19 mouse cellular contexts compared by ENCODE assay signal in genomic region chr8:122243310-122243709, GRCm38 (mm10). TPM values are rescaled to one million over a fixed set of nuclear protein-coding genes. Genes with fewer than 3 reads are reported as not detected.
DNase-seq lines count a peak whose midpoint lies in the region; ATAC-seq lines count a peak whose summit lies in the region.
"Had no signal": no experiment of that assay in that cellular context is flagged by ENCODE, and none has a peak within 500 bp of the region (broad histone marks: within the 10 kb centered on the region; RNA-seq: fewer than 3 reads in every experiment).

No protein-coding gene starts in this region.

- no peaks in the 10 kb centered on the region for H3K27me3 ChIP-seq in midbrain, embryonic 11.5 days (ENCODE audit: control insufficient read depth, insufficient read depth, low read length)
- no peaks in the 10 kb centered on the region for H3K27me3 ChIP-seq in midbrain, embryonic 16.5 days (ENCODE audit: control insufficient read depth, insufficient read depth, low read depth, low read length)
- H3K27me3 ChIP-seq in limb, embryonic 10.5 days (ENCODE audit: low read depth, poor library complexity, severe bottlenecking), result no peaks in the 10 kb centered on the region
- H3K27me3 ChIP-seq: embryonic facial prominence, embryonic 12.5 days; forebrain, embryonic 13.5 days; forebrain, embryonic 15.5 days; Patski had no signal

- no peaks in the 10 kb centered on the region for H3K9me3 ChIP-seq in midbrain, embryonic 11.5 days (ENCODE audit: control insufficient read depth, low read length)
- no peaks in the 10 kb centered on the region for H3K9me3 ChIP-seq in midbrain, embryonic 16.5 days (replicated peaks; ENCODE audit: control insufficient read depth, low read length, poor library complexity, severe bottlenecking)
- H3K9me3 ChIP-seq in limb, embryonic 10.5 days (replicated peaks), result no peaks in the 10 kb centered on the region
- H3K9me3 ChIP-seq: embryonic facial prominence, embryonic 10.5 days; embryonic facial prominence, embryonic 12.5 days; forebrain, embryonic 13.5 days; forebrain, embryonic 15.5 days had no signal

- WGBS in midbrain, embryonic 11.5 days, result 85% methylated on average over 4 of the region's 4 CpGs
- 76% methylated on average over 4 of the region's 4 CpGs for WGBS in midbrain, embryonic 16.5 days
- 77% methylated on average over 4 of the region's 4 CpGs for WGBS in limb, embryonic 10.5 days

- no peaks in the 10 kb centered on the region for H3K4me1 ChIP-seq in midbrain, embryonic 11.5 days (ENCODE audit: control insufficient read depth, insufficient read depth, low read length)
- no peaks in the 10 kb centered on the region for H3K4me1 ChIP-seq in midbrain, embryonic 16.5 days (ENCODE audit: control insufficient read depth, insufficient read depth, low read length)
- peaks cover 29% of the 10 kb centered on the region for H3K4me1 ChIP-seq in limb, embryonic 10.5 days

- H3K4me3 ChIP-seq in midbrain, embryonic 11.5 days (ENCODE audit: low read depth, low read length), result no peak overlapping the region
- H3K4me3 ChIP-seq in midbrain, embryonic 16.5 days (ENCODE audit: low read depth, low read length), result no peak overlapping the region
- H3K4me3 ChIP-seq in limb, embryonic 10.5 days, result no peak overlapping the region
- H3K4me3 ChIP-seq: embryonic facial prominence, embryonic 10.5 days; embryonic facial prominence, embryonic 12.5 days; forebrain, embryonic 13.5 days; forebrain, embryonic 15.5 days had no signal

- H3K4me2 ChIP-seq in midbrain, embryonic 11.5 days, result no peak overlapping the region
- no peak overlapping the region for H3K4me2 ChIP-seq in midbrain, embryonic 16.5 days (ENCODE audit: low read length)
- H3K4me2 ChIP-seq: embryonic facial prominence, embryonic 12.5 days; forebrain, embryonic 13.5 days; forebrain, embryonic 15.5 days had no signal

- H3K36me3 ChIP-seq in midbrain, embryonic 11.5 days (ENCODE audit: control insufficient read depth, insufficient read depth, low read length), result no peaks in the 10 kb centered on the region
- no peaks in the 10 kb centered on the region for H3K36me3 ChIP-seq in midbrain, embryonic 16.5 days (ENCODE audit: control insufficient read depth, insufficient read depth, low read length)
- no peaks in the 10 kb centered on the region for H3K36me3 ChIP-seq in limb, embryonic 10.5 days
- H3K36me3 ChIP-seq: embryonic facial prominence, embryonic 10.5 days; embryonic facial prominence, embryonic 12.5 days; forebrain, embryonic 15.5 days had no signal

- H3K27ac ChIP-seq in midbrain, embryonic 11.5 days (ENCODE audit: low read depth, low read length), result no peak overlapping the region
- H3K27ac ChIP-seq in midbrain, embryonic 16.5 days (ENCODE audit: low read length), result no peak overlapping the region
- H3K27ac ChIP-seq in limb, embryonic 10.5 days, result peak overlapping the region; percentile 15; the same call in 1 of the 2 replicates
- H3K27ac ChIP-seq: embryonic facial prominence, embryonic 10.5 days; embryonic facial prominence, embryonic 12.5 days; forebrain, embryonic 13.5 days; forebrain, embryonic 15.5 days had no signal

- no peak overlapping the region for H3K9ac ChIP-seq in midbrain, embryonic 11.5 days (ENCODE audit: low read length)
- H3K9ac ChIP-seq in midbrain, embryonic 16.5 days (ENCODE audit: low read depth, low read length), result no peak overlapping the region
- H3K9ac ChIP-seq: embryonic facial prominence, embryonic 12.5 days; forebrain, embryonic 13.5 days; forebrain, embryonic 15.5 days had no signal

- peak; percentile 23 for DNase-seq in midbrain, embryonic 11.5 days (ENCODE audit: low spot score, missing footprints)
- peak; percentile 65 for DNase-seq in MN1 (ENCODE audit: low spot score)
- DNase-seq in limb, embryonic 10.5 days (ENCODE audit: low spot score), result no peak
- DNase-seq in layer of hippocampus, postnatal 14 days (ENCODE audit: low spot score in 2 of 2), result no peak
- DNase-seq in frontal cortex, postnatal 36 days (ENCODE audit: low spot score in 2 of 2), result no peak
- DNase-seq: adrenal gland, adult 8-10 months; adrenal gland, postnatal 14 days; adrenal gland, postnatal 36 days; cerebellum, adult 11-12 months; cerebellum, adult 2 months; cerebellum, adult 9-10 months; cerebellum, postnatal 25 days had no signal

- ATAC-seq in midbrain, embryonic 11.5 days (ENCODE audit: low FRiP score), result no peak
- no peak for ATAC-seq in midbrain, embryonic 16.5 days
- ATAC-seq: activated CD4-positive, CD25-positive, alpha-beta regulatory T cell, adult 4 months; forebrain, embryonic 13.5 days; forebrain, embryonic 15.5 days; Patski had no signal

RNA-seq across cellular contexts. Expression of gene Zfpm1, which starts 38.6 kb away (rescaled TPM):
- 1.6 and 1.8 TPM in 2 replicates for polyA plus RNA-seq in midbrain, embryonic 11.5 days (2014; fragmentation: Nextera tagmentation; extraction: Ambion mirVana)
- 0.77 and 1.2 TPM in 2 replicates for polyA plus RNA-seq in midbrain, embryonic 16.5 days (2015; fragmentation: Nextera tagmentation; extraction: Ambion mirVana)
- polyA plus RNA-seq in limb, embryonic 10.5 days (2016; fragmentation: Nextera tagmentation; extraction: Ambion mirVana), result 1.3 and 1.5 TPM in 2 replicates
- total RNA-seq in layer of hippocampus, postnatal 14 days (2021), result 10 to 100 TPM; 28.3 to 31.7 TPM

Comparison
In these comparisons a context has a peak if more than half of its experiments do, and no peak if none do; other contexts are left out.
1. DNase-seq: peak in midbrain, embryonic 11.5 days (single experiment) and MN1 (single experiment); none in limb, embryonic 10.5 days (single experiment), layer of hippocampus, postnatal 14 days (0 of 2) and frontal cortex, postnatal 36 days (0 of 2).